Mouse (Mus musculus): ENCODE data around the gene Zc3h12a.

Gene Zc3h12a

DNA sequence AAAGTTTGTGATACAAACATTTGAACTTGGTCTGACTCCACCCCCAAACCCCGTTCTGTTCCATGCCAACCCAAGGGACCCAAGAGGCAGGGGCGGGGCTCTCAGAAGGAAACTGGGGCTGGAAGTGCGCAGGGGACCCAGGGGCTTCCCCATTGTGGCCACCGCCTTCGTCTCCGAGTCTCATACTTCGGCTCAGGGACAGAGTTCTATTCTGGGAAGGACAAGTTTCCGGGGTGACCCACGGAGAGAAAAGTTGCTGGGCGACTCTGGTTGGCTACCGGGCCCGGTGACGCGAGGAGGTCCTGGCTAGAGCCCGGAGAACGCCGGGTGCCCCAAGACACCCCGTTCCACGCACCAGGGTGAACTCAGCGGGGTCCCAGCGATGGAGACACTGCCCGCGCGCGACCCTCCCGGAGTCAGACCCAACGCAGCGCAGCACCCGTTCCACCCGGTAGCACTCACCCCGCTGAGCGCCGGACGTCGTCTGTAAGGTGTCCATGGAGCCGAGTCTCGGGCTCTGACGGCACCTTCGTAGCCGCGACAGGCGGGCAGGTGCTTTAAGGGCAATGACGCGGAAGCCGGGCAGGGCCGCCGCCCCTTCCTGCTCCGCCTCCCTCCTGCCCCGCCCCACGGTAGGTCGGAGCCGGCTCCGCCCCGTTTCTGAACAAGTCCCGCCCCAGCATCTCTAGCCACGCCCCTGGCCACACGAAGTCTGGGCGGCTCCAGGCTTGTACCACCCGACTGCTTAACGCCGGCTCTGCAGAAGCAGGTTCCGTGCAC lies at the start of gene Zc3h12a:
TSS of gene Zc3h12a (minus strand) at position 536 of the 780 bp plus-strand sequence.
- DNase-seq = peak; percentile 71

DNA sequence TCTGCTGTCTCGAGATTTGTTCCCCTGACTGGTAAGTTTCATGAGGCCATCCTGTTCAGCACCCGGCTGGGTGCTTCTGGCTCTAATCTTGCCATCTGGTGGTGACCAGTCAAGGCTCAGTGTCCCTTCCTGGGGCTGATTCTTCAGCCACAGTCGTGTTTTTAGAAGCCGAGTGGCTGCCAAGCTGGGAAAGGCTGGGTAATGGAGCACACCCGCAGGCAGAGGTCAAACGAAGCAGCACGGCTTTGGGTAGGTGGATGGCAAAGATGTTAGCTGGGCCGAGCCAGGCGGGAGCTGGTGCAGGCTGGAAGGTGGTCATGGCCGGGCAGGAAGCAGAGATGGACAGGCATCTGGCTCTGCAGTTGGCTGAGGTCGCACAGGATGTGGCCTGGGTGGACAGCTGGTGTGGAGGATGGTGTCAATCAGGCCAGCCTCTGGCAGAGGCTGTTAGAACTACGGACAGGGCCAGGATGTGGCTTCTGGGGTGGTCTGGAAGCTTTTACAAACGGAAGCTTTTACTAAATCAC lies 49.1 kb upstream of the Zc3h12a start:
- DNase-seq = no peak

GRCm38 (mm10) chr4:125176190-125176589 lies 48.5 kb upstream of the Zc3h12a start:
- no peak for DNase-seq

- no peak for DNase-seq
Measured at GRCm38 (mm10) chr4:125175591-125175990, 48.0 kb upstream of the Zc3h12a start.

GRCm38 (mm10) chr4:125174516-125175185 lies 47.0 kb upstream of the Zc3h12a start:
- no peak for DNase-seq

DNA sequence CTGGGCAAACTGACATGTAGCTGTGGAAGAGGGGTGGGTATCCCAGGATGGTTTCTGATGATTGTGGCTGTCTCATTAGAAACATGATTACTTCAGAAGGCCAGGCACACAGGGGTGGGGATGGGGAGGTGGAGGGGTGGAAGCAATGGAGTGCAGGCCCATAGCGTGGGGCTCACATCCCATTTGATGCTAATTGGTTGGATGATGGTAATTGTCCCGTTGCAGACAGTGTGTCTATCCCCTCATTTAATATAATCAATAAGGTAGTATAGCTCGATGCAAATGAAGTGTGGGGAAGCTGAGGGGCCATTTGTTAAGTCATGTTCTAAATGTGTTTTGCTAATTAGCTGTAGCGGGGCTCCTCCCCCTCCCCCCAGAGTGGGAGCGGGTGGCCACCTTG lies 45.5 kb upstream of the Zc3h12a start:
- DNase-seq = no peak

- peak; percentile 48 for DNase-seq
Measured at GRCm38 (mm10) chr4:125172736-125173135, 45.1 kb upstream of the Zc3h12a start.

- no peak for DNase-seq
Measured at GRCm38 (mm10) chr4:125167723-125168122, 40.1 kb upstream of the Zc3h12a start.

GRCm38 (mm10) chr4:125164861-125165260 lies 37.2 kb upstream of the Zc3h12a start:
- DNase-seq = no peak

DNA sequence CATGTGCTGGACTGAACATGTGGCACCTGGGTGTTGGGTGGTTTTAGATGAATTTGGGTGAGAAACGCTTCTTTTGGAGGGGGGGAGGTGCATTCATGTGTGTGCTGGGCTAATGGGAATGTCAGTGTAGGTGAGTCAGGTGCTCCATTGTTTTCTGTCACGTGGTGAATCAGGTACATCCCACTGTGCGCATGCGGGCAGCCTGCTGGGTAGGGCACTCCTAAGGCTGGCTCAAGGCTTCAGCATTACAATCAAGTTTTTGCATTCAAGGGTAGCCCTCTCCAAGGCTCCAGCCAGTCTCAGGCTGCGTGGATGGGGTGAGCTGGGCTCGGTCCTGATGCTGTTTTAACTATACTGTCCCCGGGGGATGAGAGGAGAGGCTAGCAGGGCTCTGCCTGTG lies 35.1 kb upstream of the Zc3h12a start:
- DNase-seq = no peak

- DNase-seq = no peak
Measured at GRCm38 (mm10) chr4:125161392-125161791, 33.8 kb upstream of the Zc3h12a start.

DNA sequence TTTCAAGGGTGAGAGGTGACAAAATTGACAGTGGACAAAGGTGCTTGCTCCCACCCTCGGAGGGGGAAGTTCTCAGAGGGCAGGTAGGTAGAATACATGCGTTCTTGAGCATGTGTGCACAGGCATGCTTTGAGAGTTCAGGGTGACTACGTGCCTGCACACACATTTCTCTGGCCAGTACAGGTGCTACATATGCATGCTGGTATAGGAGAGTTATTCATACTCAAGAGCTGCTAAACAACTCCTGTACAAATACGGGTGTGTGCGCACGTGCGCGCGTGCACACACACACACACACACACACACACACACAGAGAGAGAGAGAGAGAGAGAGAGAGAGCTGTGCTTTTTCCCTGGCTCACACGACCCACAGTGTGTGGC lies 33.3 kb upstream of the Zc3h12a start:
- no peak for DNase-seq

DNA sequence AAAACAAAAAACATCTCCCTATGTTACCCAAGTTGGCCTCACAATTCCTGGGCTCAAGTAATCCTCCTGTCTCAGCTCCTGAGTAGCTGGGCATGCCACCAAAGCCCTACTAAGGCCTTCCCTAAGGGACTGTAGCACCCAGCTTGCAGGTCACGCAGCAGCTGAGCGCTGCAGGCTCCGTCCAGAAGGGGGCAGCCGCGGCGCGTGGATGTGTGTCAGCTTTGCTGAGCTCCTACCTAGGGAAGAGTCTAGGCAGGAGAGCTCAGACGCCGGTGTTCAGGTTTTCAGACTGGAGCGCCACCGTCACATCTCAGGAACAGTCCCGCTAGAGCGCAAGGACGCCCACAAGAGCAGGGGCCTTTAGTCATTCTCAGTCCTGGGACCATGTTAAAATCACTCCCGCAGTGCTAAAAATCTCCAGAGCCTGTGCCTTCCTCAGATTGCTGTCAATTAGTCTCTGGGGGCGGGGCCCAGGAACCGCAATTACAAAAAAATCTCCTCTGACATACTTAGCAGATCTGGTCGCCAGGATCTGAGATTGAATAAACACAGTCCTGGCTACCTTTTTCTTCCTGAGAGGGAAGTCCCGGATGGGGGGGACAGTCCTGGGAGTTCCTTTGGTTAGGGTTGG lies 32.8 kb upstream of the Zc3h12a start:
- peak; percentile 86 for DNase-seq

DNA sequence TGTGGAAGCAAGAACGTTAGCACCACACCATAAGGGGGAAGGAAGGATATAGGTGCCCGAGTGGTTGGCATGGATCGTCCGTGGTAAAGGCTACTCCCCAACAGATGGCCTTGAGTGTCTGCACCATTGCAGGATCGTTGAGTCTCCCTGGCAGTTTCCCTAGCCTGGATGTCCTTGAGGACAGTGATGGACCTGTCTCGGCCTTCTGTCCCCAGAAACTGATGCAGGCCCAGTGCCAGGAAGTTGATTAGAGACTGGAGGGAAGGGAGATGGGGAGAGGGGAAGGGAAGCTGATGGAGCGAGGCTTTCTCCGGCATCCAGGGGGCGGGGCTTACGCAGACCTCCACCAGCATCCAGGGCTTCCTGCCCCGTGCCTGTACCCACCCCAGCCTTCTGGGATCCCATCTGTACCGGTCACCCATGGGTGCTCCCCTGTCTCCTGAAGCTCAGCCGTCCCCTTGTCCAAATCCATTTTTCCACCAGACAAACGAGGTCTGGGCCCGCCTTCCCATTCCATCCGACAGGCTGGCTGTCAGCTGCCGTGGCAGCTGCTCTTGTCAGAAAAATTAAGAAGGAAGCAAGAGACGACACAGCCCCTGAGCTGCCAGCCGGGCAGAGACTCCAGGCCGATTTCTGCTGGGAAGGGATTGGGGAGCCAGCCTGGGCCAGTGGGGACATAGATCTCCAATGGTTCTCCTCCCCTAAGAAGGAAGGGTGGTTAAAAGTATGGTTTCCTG lies 31.1 kb upstream of the Zc3h12a start:
- no peak for DNase-seq

DNA sequence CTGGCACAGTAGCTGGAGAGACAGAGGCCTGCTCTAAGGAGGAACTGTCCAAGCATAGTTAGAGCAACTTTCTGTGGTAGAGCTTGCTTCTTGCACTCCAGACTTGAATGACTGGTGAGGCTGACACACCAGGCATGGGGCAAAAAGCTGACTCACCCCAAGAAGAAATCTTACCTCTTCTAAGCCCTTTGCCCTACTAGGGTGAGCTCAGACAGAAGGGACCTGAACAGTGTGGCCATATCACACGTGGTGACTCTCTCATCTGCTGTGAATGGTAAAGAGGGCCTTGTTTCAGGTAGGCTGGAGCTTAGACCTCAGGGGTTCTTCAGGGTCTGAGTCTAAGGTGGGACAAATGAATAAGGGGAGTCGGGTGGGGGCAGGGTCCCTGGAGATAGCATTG lies 30.4 kb upstream of the Zc3h12a start:
- DNase-seq = no peak

DNA sequence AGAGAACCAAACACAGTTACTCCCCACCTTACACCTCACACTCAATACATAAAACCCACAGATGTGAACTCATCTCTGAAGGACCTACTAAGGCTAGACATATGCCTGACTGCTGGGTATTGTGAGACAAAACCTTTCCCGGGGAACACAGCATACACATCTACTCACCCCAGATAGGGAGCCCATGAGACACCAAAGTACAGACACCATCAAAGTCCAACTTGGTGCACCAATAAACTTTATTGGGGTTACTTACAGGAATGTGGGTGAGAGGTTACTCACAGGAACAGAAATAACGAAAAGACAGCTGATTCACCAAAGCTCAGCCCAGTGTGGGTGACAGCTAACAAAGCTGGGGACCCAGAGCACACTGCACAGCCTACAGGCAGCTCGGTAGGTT lies 29.7 kb upstream of the Zc3h12a start:
- DNase-seq = no peak

GRCm38 (mm10) chr4:125155646-125156045 lies 28.0 kb upstream of the Zc3h12a start:
- no peak for DNase-seq

GRCm38 (mm10) chr4:125153659-125154241 lies 26.1 kb upstream of the Zc3h12a start:
- no peak for DNase-seq

GRCm38 (mm10) chr4:125152469-125152868 lies 24.8 kb upstream of the Zc3h12a start:
- DNase-seq = no peak

DNA sequence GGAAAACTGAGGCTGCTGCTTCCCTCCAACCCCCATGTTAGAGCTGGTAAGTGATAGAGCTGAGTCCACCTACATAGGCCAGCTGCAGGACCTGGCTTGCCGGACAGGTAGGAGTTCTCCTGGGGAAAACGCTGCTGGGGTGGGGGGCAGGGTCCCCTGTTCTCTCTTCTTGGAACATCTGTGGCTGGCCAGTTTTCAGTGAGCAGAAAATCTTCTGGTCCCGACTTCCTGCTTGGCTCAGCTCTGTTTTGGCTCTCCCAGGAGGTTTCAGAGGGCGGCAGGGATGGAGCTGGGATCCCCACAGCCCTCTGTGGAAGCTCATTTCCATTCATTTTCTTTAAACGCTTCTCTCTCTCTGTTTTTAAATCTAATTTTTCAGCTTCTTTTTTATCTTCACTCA lies 21.8 kb upstream of the Zc3h12a start:
- no peak for DNase-seq

- DNase-seq = no peak
Measured at GRCm38 (mm10) chr4:125147970-125148369, 20.3 kb upstream of the Zc3h12a start.

DNA sequence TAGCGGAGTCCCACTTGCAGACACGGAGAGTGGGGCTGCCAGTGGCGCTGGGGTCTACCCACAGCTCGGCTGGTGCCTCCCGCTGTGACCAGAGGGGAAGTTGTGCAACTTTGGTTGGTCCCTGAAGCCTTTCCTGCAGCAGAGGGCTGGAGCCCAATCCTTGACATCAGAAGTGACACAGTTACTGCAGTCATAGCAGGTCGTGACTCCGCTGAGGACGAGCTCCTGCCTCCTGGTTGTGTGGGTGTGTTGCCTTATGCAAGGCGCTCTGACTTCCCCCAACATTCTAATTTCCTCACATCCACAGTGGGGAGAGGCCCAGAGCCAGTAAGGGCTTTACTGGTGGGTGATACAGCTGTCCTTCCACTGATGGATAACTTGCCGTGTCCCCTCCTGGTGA lies 17.6 kb upstream of the Zc3h12a start:
- DNase-seq = peak; percentile 28

GRCm38 (mm10) chr4:125144627-125145026 lies 17.0 kb upstream of the Zc3h12a start:
- DNase-seq = peak; percentile 43

All from right cerebral cortex, adult 18-20 months (tissue).